19 mouse cellular contexts compared by ENCODE assay signal in genomic region chr4:95205372-95205771, GRCm38 (mm10).
"Had no signal": no experiment of that assay in that cellular context is flagged by ENCODE, and none has a peak within 500 bp of the region (broad histone marks: within the 10 kb centered on the region; RNA-seq: fewer than 3 reads in every experiment).

No protein-coding gene starts in this region.

- H3K4me2 ChIP-seq: lung, embryonic 14.5 days; midbrain, embryonic 12.5 days; neural tube, embryonic 13.5 days; neural tube, embryonic 15.5 days; stomach, embryonic 15.5 days had no signal

- H3K4me1 ChIP-seq: neural tube, embryonic 15.5 days; stomach, embryonic 15.5 days had no signal

- ATAC-seq: midbrain, embryonic 16.5 days had no signal

- DNase-seq: lung, adult 18-20 months; lung, embryonic 14.5 days; lung, postnatal 10 days; lung, postnatal 4 days; midbrain, embryonic 14.5 days; retina, postnatal 1 day; right cerebral cortex, adult 18-20 months; right cerebral cortex, postnatal 25 days; right cerebral cortex, postnatal 4 days; thymus, adult 18-20 months; thymus, postnatal 14 days; thymus, postnatal 36 days had no signal

- H3K9me3 ChIP-seq: midbrain, embryonic 10.5 days; midbrain, embryonic 12.5 days; neural tube, embryonic 13.5 days; neural tube, embryonic 15.5 days; stomach, embryonic 15.5 days had no signal

- H3K9ac ChIP-seq: lung, embryonic 14.5 days; midbrain, embryonic 12.5 days; neural tube, embryonic 13.5 days; neural tube, embryonic 15.5 days; stomach, embryonic 15.5 days had no signal

- H3K36me3 ChIP-seq: midbrain, embryonic 10.5 days; midbrain, embryonic 12.5 days; neural tube, embryonic 13.5 days; neural tube, embryonic 15.5 days; stomach, embryonic 15.5 days had no signal

- H3K27me3 ChIP-seq: midbrain, embryonic 12.5 days; neural tube, embryonic 13.5 days; neural tube, embryonic 15.5 days; stomach, embryonic 15.5 days had no signal

- H3K4me3 ChIP-seq: midbrain, embryonic 10.5 days; midbrain, embryonic 12.5 days; myocyte; neural tube, embryonic 13.5 days; neural tube, embryonic 15.5 days; stomach, embryonic 15.5 days had no signal

- H3K27ac ChIP-seq: midbrain, embryonic 10.5 days; midbrain, embryonic 12.5 days; neural tube, embryonic 13.5 days; neural tube, embryonic 15.5 days; stomach, embryonic 15.5 days had no signal
